Mouse (Mus musculus): ENCODE measurements around the gene Scn8a. TPM values are rescaled to one million over a fixed set of nuclear protein-coding genes. Genes with fewer than 3 reads are reported as not detected.

Scn8a gene
- polyA plus RNA-seq, 1 experiment from 2014 or later, result 1.2 TPM

DNA sequence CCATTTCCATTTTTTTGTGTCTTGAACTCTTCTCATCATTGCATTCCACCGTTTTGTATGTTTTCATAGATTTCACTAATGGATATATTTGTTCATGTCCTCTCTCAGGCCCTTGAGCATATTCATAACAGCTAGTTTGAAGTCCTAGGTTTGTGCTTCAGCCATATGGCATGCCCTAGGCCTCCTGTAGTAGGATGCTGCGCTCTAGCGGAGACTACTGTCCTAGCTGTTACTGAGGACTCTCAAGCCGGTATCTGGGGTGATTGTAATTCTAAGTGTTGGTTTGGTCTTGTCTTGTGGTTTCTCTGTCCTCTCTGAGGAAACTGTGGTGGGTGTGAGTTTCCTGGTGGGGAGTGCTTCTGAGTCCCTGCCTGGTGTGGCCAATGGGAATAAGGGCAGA lies 127.4 kb downstream of the Scn8a start:
- DNase-seq (ENCODE audit: low spot score), result peak; percentile 57
- H3K27me3 ChIP-seq (replicated peaks; ENCODE audit: insufficient read depth, low read length), result no peaks in the 10 kb centered on the region
- H3K36me3 ChIP-seq (ENCODE audit: insufficient read depth, low read length), result no peaks in the 10 kb centered on the region
- no peaks in the 10 kb centered on the region for H3K9me3 ChIP-seq (ENCODE audit: low read length)
- H3K4me2 ChIP-seq (replicated peaks; ENCODE audit: low read depth, low read length), result no peak overlapping the region
- H3K9ac ChIP-seq (replicated peaks; ENCODE audit: low read depth), result no peak overlapping the region
- no peaks in the 10 kb centered on the region for H3K4me1 ChIP-seq (ENCODE audit: insufficient read depth, low read depth, low read length)
- no peak for ATAC-seq
- peak; percentile 78 for TF ChIP-seq CTCF (IDR thresholded peaks at IDR 0.05)
- TF ChIP-seq EP300 (IDR thresholded peaks at IDR 0.05), result no peak
- 29% methylated on average over 4 of the region's 4 CpGs for WGBS
- H3K27ac ChIP-seq (ENCODE audit: low read length), result no peak overlapping the region
- no peak overlapping the region for H3K4me3 ChIP-seq (ENCODE audit: low read depth, low read length)

DNA sequence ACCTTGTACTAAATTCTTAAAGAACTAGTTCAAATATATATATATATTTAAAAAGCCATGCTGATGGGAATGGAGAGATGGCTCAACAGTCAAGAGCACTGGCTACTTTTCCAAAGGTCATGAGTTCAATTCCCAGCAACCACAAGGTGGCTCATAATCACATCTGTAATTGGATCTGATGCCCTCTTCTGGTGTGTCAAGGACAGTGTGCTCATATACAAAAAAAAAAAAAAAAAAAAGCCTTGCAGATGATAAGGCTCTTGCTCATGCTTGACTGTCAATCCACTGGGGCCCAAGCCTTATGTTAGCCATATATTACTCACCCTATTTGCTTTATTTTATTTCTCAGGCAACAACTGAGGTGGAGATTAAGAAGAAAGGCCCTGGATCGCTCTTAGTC lies 132.0 kb downstream of the Scn8a start:
- Histone ChIP-seq H3K9ac (replicated peaks; ENCODE audit: low read depth) (no peak overlapping the region), H3K27me3 (replicated peaks; ENCODE audit: insufficient read depth, low read length) (no peaks in the 10 kb centered on the region), H3K4me2 (replicated peaks; ENCODE audit: low read depth, low read length) (no peak overlapping the region), H3K9me3 (ENCODE audit: low read length) (no peaks in the 10 kb centered on the region), H3K27ac (ENCODE audit: low read length) (no peak overlapping the region), H3K4me1 (ENCODE audit: insufficient read depth, low read depth, low read length) (no peaks in the 10 kb centered on the region), H3K36me3 (ENCODE audit: insufficient read depth, low read length) (no peaks in the 10 kb centered on the region), H3K4me3 (ENCODE audit: low read depth, low read length) (no peak overlapping the region)
- no peak for ATAC-seq
- TF ChIP-seq CTCF (IDR thresholded peaks at IDR 0.05), result no peak
- no peak for DNase-seq (ENCODE audit: low spot score)
- WGBS, result 100% methylated on average over 1 of the region's 1 CpGs

DNA sequence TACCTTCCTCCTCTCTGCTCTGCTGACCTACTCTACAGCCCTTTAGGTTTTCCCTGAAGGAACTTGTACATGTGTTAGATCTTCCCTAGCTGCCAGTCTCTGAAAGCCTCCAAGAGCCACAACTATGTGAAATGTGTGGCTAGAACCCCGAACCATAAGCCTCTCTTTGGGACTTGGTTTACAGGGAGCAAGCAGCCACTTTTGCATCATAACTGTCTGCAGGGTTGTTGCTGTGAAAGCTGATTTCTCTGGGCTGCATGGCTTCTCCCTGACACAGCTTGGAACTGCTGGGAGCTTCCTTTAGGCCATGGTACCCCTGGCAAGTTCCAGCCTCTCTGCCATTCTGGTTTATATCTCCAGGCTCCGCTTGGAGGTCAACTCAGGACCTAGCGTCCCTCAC lies 132.8 kb downstream of the Scn8a start:
- Histone ChIP-seq H3K27ac (ENCODE audit: low read length) (no peak overlapping the region), H3K4me1 (ENCODE audit: insufficient read depth, low read depth, low read length) (no peaks in the 10 kb centered on the region), H3K4me2 (replicated peaks; ENCODE audit: low read depth, low read length) (no peak overlapping the region), H3K36me3 (ENCODE audit: insufficient read depth, low read length) (no peaks in the 10 kb centered on the region), H3K9ac (replicated peaks; ENCODE audit: low read depth) (no peak overlapping the region), H3K4me3 (ENCODE audit: low read depth, low read length) (no peak overlapping the region), H3K27me3 (replicated peaks; ENCODE audit: insufficient read depth, low read length) (no peaks in the 10 kb centered on the region), H3K9me3 (ENCODE audit: low read length) (no peaks in the 10 kb centered on the region)
- DNase-seq (ENCODE audit: low spot score) (no peak), ATAC-seq (no peak)
- WGBS, result 85% methylated on average over 3 of the region's 3 CpGs
- no peak for TF ChIP-seq EP300 (IDR thresholded peaks at IDR 0.05)
- no peak for TF ChIP-seq CTCF (IDR thresholded peaks at IDR 0.05)

DNA sequence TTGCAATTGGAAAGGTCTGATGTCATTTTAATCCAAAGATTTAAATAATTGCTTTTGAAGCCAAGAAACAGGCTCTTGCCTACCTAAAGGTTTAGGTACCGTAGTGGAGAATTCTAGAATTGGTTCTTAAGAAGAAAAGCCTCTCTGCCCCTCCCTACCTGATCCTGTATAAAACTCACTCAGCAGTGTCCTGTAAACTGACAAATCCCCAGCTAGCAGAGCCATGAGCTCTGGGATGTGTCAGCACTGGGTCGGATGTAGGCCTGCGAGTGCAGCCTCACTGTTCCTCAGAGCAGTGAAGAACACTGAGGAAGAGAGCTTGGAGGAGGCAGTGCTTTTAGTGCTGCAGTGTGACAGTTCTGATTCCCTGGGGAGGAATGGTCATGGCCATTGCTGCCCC lies 134.9 kb downstream of the Scn8a start:
- 82% methylated on average over 3 of the region's 3 CpGs for WGBS
- TF ChIP-seq EP300 (IDR thresholded peaks at IDR 0.05) (no peak), CTCF (IDR thresholded peaks at IDR 0.05) (no peak)

DNA sequence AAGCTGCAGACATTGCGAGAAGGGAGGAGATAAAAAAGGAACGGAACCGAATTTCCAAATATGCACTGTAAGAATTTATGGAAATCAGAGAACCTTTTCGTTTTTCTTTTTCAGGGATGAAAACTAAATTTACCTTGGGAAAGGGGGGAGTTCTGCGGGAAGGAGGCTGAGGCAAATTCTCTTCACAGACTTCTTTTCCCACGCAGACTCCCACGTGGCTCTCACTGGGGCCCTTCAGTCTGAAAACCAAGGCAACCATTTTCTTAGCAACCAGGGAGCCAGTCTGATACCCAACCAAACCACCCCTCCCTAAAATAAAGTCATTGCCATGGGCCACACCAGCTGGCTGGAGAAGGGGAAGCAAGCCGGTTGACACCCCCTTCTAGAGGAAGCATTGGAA lies 136.1 kb downstream of the Scn8a start:
- Histone ChIP-seq H3K4me2 (replicated peaks; ENCODE audit: low read depth, low read length) (no peak overlapping the region), H3K9ac (replicated peaks; ENCODE audit: low read depth) (no peak overlapping the region), H3K27me3 (replicated peaks; ENCODE audit: insufficient read depth, low read length) (no peaks in the 10 kb centered on the region), H3K36me3 (ENCODE audit: insufficient read depth, low read length) (no peaks in the 10 kb centered on the region), H3K27ac (ENCODE audit: low read length) (no peak overlapping the region), H3K9me3 (ENCODE audit: low read length) (no peaks in the 10 kb centered on the region), H3K4me1 (ENCODE audit: insufficient read depth, low read depth, low read length) (no peaks in the 10 kb centered on the region), H3K4me3 (ENCODE audit: low read depth, low read length) (no peak overlapping the region)
- TF ChIP-seq EP300 (IDR thresholded peaks at IDR 0.05) (no peak), CTCF (IDR thresholded peaks at IDR 0.05) (no peak)
- 74% methylated on average over 8 of the region's 8 CpGs for WGBS
- ATAC-seq (no peak), DNase-seq (ENCODE audit: low spot score) (no peak)

More for the DNA sequence above, 134.9 kb downstream of the Scn8a start:
- Histone ChIP-seq H3K4me2 (replicated peaks; ENCODE audit: low read depth, low read length) (no peak overlapping the region), H3K36me3 (ENCODE audit: insufficient read depth, low read length) (no peaks in the 10 kb centered on the region), H3K4me1 (ENCODE audit: insufficient read depth, low read depth, low read length) (no peaks in the 10 kb centered on the region), H3K9me3 (ENCODE audit: low read length) (no peaks in the 10 kb centered on the region), H3K27me3 (replicated peaks; ENCODE audit: insufficient read depth, low read length) (no peaks in the 10 kb centered on the region), H3K4me3 (ENCODE audit: low read depth, low read length) (no peak overlapping the region), H3K9ac (replicated peaks; ENCODE audit: low read depth) (no peak overlapping the region), H3K27ac (ENCODE audit: low read length) (no peak overlapping the region)
- ATAC-seq (no peak), DNase-seq (ENCODE audit: low spot score) (no peak)

DNA sequence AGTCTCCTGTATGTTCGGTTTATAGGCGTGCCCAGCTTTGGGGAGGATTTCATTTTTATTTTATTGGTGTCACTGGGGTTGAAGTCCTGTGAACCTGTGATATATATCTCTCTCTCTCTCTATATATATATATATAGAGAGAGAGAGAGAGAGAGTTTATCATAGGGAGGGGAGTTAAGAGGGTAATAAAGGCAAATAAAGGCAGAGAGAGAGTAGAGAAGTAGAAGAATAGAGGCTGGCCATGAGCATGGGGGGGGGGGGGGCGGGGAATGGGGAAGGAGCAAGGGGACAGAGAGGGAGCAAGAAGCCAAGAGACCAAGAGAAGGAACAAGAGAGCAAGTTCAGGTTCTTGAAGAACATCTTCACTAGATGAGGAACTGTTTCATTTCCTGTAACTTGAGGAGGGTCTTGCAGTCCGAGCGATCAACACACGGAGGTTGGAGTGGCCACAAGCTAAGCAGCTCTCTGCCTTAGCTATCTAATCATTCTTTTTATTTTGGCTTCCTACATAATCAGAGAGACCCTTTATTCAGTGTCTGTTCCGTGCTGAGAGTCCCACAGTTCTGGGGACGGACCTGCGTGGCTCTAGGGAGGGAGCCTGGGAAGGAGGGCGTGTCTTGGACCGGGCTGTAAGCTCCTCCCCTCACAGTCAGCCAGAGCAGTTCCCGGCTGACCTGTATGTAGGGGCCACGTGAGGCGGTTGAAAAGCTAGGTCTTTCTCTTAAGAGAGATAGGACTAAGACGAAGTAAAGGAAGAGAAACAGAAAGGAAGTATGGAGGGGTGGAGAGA lies 136.8 kb downstream of the Scn8a start:
- Histone ChIP-seq H3K9ac (replicated peaks; ENCODE audit: low read depth) (no peak overlapping the region), H3K4me1 (ENCODE audit: insufficient read depth, low read depth, low read length) (no peaks in the 10 kb centered on the region), H3K27me3 (replicated peaks; ENCODE audit: insufficient read depth, low read length) (no peaks in the 10 kb centered on the region), H3K4me2 (replicated peaks; ENCODE audit: low read depth, low read length) (peak overlapping the region; percentile 50), H3K9me3 (ENCODE audit: low read length) (no peaks in the 10 kb centered on the region), H3K4me3 (ENCODE audit: low read depth, low read length) (peak overlapping the region; percentile 25), H3K27ac (ENCODE audit: low read length) (no peak overlapping the region), H3K36me3 (ENCODE audit: insufficient read depth, low read length) (no peaks in the 10 kb centered on the region)
- 14% methylated on average over 14 of the region's 15 CpGs for WGBS
- DNase-seq (ENCODE audit: low spot score) (peak; percentile 77), ATAC-seq (peak; percentile 81)
- TF ChIP-seq EP300 (IDR thresholded peaks at IDR 0.05), result no peak
- TF ChIP-seq CTCF (IDR thresholded peaks at IDR 0.05), result no peak

Measured in lung, postnatal 0 days (tissue).